Mouse (Mus musculus): ENCODE measurements around the gene Srp72.

The Srp72 gene

DNA sequence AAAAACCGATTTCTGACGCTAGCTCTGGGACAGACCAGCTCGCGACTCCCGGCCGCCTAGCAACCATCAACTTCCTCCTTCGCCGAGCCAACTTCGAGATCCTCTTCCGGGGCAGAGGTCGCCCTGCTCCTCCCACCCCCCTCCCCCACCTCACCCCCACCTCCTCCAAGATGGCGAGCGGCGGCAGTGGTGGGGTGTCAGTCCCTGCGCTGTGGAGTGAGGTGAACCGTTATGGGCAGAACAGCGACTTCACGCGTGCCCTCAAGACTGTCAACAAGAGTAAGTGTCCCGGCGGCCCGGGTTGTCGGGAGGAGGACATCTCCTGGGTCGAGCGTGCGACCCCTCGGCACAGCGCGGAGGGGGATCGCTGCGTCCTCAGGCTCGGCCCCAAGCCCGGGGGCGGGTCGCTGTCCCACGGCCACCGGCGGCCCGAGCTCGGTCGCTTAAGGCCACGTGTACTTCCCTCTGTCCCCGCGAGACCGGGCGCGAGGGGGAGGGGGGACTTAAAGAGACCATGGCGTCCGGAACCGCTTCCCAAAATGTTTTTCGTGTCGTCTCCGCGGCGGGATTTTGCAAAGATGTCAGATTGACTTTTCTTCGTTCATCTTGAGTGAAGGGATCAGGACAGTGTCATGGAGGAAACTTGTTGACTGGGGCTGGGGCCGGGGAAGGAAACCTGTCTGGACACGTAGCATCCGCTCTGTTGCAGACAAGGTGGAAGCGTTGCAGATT, at the start of gene Srp72:
Srp72 (plus strand) TSS at position 130 of the 732 bp plus-strand sequence.
- DNase-seq, result peak; percentile 92

DNA sequence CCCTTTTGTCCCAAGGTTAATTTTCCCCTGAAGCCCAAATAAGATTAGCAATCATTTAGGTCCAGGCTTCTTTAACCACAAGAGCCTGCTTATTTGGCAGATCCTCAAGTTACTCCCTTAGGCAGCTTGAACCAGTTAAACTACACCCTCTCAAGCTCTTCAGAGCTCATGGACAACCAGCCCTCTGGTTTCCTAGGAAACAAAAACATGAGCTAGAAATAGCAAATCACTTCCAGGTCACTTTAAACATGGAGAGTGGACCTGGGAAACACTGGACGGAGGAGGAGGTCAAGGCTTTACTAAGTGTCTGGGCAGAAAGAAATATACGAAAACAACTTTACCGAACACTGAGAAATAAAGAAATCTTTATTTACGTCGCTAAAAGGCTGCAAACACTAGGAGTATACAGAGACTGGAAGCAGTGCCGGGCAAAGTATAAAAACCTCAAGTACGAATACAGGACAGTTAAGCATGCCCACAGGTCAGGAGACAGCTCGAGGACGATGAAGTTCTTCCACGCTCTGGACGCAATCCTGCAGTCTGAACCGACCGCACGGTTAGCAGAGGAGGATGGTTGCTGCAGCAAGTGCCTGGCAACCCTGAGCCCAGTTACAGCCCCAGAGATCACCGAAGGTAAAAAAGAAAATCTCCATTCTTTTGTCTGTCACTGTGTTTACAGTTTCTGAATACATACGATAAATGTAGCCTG, 46.2 kb upstream of the Srp72 start:
- DNase-seq, result no peak

DNA sequence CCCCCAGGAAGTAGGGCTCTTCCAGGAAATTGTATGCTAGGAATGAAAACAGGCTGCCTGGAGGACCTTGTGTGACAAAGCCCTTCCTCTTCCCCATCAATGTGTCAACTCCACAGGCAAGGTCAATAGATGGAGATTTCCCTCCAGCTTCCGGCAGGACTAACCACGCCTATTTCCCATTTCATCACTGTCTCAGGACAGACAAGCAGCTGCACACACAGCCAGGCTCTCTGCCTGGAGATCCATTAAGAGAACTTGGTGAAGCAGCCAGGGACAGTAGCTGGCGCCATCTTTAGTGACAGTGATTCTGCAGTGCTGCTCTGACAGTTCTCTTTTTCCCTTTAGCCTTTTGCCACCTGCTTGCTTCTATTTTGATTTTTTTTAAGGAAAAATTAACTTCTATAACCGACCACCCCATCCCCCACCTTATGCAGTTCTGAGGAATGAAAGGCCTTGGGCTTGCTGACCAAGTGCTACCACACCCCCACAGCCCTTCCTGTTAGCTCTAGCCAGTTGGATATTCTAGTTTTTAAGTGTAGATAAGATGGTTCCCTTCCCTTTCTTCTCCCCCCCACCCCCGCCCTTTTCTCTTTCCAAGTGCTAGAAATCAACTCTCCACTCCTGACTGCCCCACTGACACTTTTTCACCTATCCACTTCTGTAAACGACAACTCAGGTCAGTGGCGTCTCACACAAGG, 45.2 kb upstream of the Srp72 start:
- no peak for DNase-seq

- no peak for DNase-seq
Measured at GRCm38 (mm10) chr5:76939717-76940116, 34.8 kb upstream of the Srp72 start.

DNA sequence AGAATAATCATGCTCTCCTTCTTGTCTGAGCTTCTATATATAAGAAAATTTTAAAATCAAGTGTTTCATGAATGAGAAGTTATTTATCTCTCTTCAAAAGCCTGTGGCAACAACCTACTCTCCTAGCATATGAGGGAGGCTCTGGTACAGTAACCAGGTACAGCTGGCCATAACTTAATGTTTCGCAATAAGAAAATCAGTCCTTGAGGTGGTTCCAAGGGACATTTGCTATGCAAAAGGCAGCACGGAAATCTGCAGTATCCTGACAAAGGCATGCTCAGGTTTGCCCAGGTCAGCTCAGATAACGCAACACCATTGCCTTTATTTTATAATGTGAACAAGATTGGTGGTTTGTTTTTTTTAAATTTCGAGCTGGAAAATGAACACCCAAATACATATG, 32.5 kb upstream of the Srp72 start:
- no peak for DNase-seq

DNA sequence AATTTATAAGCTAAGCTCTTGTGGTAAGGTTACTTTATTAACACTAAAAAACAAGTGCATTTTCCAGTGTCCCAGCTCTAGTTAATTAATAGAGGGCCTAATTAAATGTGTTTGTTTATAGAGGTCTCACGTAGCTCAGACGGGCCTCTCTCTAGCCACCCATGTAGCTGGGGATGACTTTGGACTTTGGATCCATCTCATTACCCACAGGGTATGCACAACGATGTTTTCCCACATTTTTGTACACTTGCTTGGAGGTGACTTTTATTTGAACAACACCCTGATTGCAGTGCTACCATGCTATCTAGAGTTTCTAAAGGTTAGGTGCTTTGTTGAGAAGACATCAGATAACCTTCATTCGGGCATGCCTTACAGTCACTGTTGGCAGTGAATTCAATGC, 32.0 kb upstream of the Srp72 start:
- no peak for DNase-seq

- DNase-seq, result no peak
Measured at GRCm38 (mm10) chr5:76944965-76945677, 29.4 kb upstream of the Srp72 start.

DNA sequence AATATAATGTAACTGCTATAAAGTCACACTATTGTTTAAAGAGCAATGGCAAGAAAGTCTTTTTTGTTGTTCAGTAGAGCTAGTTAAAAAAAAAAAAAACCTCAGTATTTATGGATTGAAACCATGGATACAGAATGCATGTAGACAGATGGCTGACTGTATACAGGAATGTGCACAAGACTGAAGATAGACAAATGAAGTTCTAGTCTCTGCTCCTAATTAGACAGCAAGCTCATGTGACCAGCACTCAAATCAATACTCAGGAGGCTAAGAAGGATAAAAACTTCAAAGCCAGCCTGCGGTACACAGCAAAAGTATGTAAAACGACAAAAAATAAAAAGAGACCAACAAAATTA, 28.8 kb upstream of the Srp72 start:
- DNase-seq, result no peak

- no peak for DNase-seq
Measured at GRCm38 (mm10) chr5:76947142-76947541, 27.3 kb upstream of the Srp72 start.

- no peak for DNase-seq
Measured at GRCm38 (mm10) chr5:76947758-76948157, 26.7 kb upstream of the Srp72 start.

DNA sequence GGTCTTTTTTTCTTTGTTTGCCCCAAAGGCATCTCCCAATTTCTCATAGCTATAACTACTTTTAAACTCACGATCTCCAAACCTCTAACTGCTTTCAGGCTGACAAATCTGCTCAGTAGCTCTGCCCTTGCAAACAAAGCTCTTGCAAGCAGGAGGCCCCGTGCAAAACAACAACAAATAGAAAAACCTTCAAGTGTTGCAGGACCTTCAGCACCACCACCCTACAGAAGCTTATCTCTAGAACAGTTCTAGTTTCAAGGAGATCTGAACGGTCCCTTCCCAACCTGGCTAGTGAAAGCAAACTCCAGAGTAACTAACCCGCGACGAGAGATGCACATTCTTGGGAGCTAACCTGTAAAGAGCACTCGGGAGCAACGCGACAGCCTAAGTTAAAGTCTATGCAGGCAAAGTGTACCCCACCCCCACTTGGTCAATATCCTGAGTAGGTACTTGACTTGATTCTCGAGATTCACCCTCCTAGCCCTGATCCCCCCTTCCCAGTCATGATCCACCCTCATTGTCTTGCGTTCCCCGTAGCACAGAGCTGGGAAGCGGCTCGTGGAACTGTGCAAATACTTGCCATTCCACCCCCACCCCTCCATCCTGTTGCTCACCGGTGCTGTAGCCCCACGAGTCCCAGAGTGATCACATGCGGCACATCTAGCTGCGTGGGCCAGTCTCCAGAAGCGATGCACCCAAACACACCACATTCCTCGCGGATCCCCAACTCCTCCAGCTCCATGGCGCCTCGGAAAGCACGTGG, 24.0 kb upstream of the Srp72 start:
- no peak for DNase-seq

DNA sequence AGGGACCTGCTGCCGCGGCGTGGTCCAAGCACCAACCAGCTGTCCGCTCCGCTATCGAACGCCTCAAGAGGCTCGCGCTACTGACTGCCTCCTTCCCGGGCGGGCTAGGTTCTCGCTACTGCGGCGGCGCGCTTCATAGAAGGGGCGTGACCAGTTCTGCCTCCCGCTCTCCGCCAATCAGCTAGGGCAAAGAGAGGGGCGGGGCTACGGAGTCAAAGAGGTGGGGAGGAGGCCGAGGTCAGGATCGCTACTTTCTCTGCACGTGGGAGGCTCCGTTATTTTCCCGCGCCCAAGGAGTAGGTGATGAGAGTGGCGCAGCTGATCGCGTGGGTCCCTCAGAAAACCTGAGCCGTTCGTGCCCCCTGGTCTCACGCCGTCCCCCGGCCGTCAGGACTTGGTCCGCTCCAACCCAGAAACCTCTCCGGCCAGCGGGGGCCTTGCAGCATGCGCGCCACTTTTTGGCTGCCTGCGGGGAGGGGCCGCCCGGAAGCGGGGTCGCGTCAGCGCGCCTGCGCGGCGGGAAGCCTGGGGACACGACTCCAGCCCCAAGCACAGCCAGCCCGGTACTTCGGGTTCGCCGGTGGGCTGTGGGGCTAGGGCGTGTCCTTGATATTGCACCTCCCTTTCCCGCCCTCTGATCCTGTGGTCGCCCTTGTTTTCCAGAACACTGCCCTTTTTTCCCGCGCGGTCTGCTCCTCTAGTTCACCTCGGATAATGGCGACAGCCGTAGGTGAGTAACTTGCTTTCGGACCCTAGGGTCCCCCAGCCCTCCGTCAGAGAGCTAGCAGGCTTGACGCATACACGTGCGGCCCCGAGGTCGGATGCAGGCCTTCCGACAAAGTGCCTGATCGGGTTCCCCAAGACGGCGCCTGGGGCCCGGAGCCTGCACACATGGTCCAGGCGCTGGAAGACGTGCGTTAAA, 23.1 kb upstream of the Srp72 start, which contains the start of the genes Paics and Ppat:
Paics (plus strand) TSS at position 202 of the 922 bp plus-strand sequence.
Ppat (minus strand) TSS at position 473 of the 922 bp plus-strand sequence.
- peak; percentile 96 for DNase-seq

DNA sequence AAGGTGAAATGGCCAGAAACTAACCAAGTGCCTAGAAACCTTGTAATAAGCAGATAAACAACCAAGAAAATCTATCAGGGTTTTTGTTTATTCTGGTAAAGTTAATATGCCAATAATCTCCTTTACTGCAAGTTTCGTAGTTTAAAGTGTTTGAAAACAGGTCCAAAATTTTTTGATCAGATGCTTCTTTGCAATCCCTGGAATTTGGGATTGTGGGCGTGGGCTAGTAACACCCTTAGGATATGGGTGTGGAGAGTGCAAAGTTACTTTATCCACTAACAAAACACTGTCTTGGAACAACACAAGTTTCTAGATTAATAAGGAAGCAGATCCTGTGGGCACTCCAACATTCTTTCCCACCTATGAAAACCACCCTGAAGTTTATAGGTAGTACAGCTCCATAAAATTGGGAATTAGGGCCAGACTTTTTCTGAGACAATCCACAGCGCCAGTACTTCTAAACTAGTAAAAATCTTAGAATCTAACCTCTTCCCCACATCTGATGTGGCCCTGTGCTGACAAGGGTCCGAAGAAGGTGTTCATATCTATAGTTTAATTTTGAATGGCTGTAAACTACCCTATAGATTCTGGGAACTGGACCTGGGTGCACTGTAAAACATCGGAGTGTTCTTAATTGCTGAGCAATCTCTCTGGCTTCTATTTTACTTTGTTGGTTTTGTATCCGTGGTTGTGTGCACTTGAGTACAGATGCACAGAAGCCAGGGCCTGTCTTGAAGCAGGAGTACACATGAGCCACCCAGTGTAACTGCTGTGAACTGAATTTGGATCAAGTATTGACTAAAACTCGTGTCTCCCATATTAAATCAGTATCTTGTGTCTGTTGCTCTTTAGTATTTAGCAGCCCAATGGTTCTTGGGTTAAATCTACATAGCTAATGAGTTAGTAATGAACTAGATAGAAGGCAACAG, 22.1 kb upstream of the Srp72 start:
- DNase-seq, result no peak

- no peak for DNase-seq
Measured at GRCm38 (mm10) chr5:76953794-76954193, 20.7 kb upstream of the Srp72 start.

GRCm38 (mm10) chr5:76954271-76954900, 20.1 kb upstream of the Srp72 start:
- DNase-seq, result no peak

GRCm38 (mm10) chr5:76955474-76955873, 19.0 kb upstream of the Srp72 start:
- no peak for DNase-seq

DNA sequence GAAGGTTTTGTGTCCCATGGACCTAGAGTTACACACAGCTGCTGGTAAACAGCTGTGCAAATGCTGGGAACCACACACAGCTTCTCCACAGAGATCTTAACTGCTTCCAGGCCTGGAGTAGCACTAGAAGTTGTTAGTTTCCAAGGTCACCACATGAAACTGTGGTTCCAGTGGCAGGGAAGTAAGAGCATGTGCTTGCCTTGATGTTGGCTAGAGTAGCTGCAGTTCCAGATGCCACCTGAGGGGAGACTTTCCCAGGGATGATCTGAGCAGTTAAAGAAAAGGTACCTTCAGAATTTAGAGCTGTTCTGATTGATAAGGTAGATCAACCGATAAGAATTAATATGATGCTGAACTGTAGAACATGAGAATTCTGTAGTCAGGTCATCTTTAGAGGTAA, 16.5 kb upstream of the Srp72 start:
- DNase-seq, result no peak

DNA sequence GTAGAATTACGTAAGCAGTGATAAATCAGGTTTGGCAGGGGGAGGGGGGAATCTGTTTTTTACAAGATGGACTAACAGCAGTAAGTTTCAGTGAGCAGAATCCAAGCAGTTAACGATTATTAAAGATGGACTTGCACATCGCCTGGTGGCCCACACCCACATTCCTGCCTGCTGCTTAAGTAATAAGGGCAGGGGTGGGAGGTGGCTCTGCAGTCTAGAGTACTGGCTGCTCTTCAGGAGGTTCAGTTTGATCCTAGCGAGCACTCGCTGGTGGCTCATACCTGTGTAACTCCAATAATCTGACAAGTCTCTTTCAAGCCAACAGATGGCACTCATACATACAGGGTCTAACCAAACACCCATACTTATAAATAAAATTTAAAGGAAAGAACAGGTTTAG, 14.9 kb upstream of the Srp72 start:
- DNase-seq, result no peak

DNA sequence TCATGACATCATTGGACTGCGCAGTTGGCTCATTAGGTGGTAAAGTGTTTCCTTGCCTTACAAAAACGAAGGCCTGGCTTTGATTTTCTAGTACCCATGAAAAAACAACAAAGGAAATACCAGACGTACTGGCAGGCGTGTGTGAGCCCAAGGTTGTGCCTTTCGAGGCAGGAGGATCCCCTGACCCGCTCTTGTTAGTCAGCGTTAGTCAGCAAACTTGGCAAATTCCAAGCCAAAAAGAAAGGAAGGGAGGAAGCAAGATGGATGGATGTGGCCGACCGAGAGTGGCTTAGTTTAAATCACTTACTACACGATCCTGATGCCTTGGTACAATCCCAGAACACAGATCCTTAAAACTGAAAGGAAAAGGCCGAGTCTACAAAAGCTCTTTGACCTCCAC, 11.9 kb upstream of the Srp72 start:
- no peak for DNase-seq

DNA sequence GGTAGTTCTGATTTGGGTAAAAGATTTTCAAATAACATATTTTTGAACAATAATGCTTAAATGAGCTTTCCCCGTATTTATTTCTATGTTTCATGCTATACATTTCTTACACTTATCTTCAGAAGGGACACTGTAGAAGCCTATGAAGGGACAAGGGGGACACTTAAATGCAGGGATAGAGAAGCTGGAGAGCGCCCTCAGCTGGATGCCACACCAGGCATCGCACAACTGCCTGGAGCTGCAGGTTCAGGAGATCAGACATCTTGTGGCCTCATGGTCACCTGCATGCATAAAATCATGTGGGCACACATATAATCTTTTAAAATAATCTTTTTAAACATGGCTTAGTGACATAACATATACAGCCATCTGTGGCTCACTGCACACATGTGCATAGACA, 9.8 kb upstream of the Srp72 start:
- no peak for DNase-seq

Measured in right cerebral cortex, postnatal 4 days (tissue).